Mouse (Mus musculus) stomach, postnatal 0 days (tissue): ENCODE measurements around the gene Meioc.

Experiments
- CTCF ChIP-seq: IDR thresholded peaks from 2 replicates; pipeline ENCODE4 v1.5.1; 2016; ENCODE audit warnings: antibody characterized with exemption, low read depth, mild to moderate bottlenecking, moderate library complexity
- EP300 ChIP-seq: optimal IDR thresholded peaks from 2 replicates; pipeline ENCODE3; 2016; ENCODE audit warnings: antibody characterized with exemption

- TF ChIP-seq CTCF = no peak
- no peak for TF ChIP-seq EP300
Measured at GRCm38 (mm10) chr11:102647885-102648284, 15.6 kb upstream of the Meioc start.
